Mouse (Mus musculus) neural tube, embryonic 11.5 days (tissue): ENCODE measurements at regions not wholly inside any gene's neighbourhood (a gene's known extent, or its start where the extent isn't known, plus 50 kb on each side); places are given as distances from the start of the nearest gene placed in this dataset.

Experiments used
- ATAC-seq: fragments of 200-750 bp; cut with Nextera tagmentation; 2 replicates; pipeline ENCODE4 v1.8.0; 2017; ENCODE audit warnings: moderate number of reproducible peaks, mild to moderate bottlenecking, moderate TSS enrichment, moderate library complexity; ENCODE audit not compliant: insufficient read depth, low FRiP score, low TSS enrichment
- DNase-seq: peaks from one replicate; pipeline ENCODE4 v3.0.0-alpha.2; 2015; ENCODE audit warnings: low spot score
- H3K27ac ChIP-seq: fragments of 300-500 bp; sonication (generic); 2 replicates; pipeline ENCODE4 v1.5.1; 2014; ENCODE audit warnings: low read depth, mild to moderate bottlenecking, low read length
- H3K27me3 ChIP-seq: fragments of 300-500 bp; sonication (generic); 2 replicates; pipeline ENCODE4 v1.6.1; 2014; ENCODE audit warnings: mild to moderate bottlenecking, low read length, mixed read lengths; ENCODE audit not compliant: control insufficient read depth, insufficient read depth
- H3K36me3 ChIP-seq: fragments of 300-500 bp; sonication (generic); 2 replicates; pipeline ENCODE4 v1.6.1; 2014; ENCODE audit warnings: mild to moderate bottlenecking, low read length, moderate library complexity, mixed read lengths; ENCODE audit not compliant: control insufficient read depth, insufficient read depth
- H3K4me1 ChIP-seq: fragments of 300-500 bp; sonication (generic); 2 replicates; pipeline ENCODE4 v1.6.1; 2014; ENCODE audit warnings: low read length, mixed read lengths; ENCODE audit not compliant: control insufficient read depth, insufficient read depth
- H3K4me2 ChIP-seq: fragments of 300-500 bp; sonication (generic); 2 replicates; pipeline ENCODE4 v1.6.1; 2014; ENCODE audit warnings: low read depth, mild to moderate bottlenecking, moderate library complexity
- H3K4me3 ChIP-seq: fragments of 300-500 bp; sonication (generic); 2 replicates; pipeline ENCODE4 v1.5.1; 2014; ENCODE audit warnings: low read depth, low read length
- H3K9ac ChIP-seq: fragments of 300-500 bp; sonication (generic); 2 replicates; pipeline ENCODE4 v1.6.1; 2014; ENCODE audit warnings: mild to moderate bottlenecking, low read length
- H3K9me3 ChIP-seq: fragments of 300-500 bp; sonication (generic); 2 replicates; pipeline ENCODE4 v1.6.1; 2016; ENCODE audit warnings: low read length; ENCODE audit not compliant: control insufficient read depth
- WGBS: fragments of 180-500 bp; shearing (Covaris S2); extraction: QIAGEN DNeasy Blood & Tissue Kit; methylation state at CpG from one replicate; pipeline ENCODE4 v1.1.7; 2014; 5-methylcytosine and 5-hydroxymethylcytosine counted together

DNA sequence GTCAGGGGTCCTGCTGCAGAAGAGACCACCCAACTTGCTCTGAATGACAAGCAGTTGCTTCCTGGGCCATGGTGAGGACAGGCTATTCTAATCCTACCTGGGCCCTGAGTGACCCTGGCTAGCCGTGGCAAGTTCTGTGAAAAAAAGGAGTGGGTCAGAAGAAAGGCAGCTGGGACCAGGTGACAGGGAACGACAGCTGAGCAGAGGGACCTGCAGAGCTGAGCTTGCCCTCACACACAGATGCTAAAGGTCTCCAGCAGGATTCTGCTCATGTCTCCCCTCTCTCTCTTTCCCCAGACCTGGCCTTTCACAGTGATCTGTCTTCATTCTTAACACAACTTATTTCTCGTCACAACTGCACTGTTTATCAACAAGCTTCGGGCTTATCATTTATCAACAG lies 206.4 kb downstream of the Gm12728 start:
- H3K9me3 ChIP-seq, result no peaks in the 10 kb centered on the region
- no peak overlapping the region for H3K4me3 ChIP-seq
- H3K27ac ChIP-seq, result no peak overlapping the region
- H3K36me3 ChIP-seq, result no peaks in the 10 kb centered on the region
- H3K9ac ChIP-seq, result no peak overlapping the region
- H3K27me3 ChIP-seq, result no peaks in the 10 kb centered on the region
- no peak for DNase-seq
- no peaks in the 10 kb centered on the region for H3K4me1 ChIP-seq
- H3K4me2 ChIP-seq, result no peak overlapping the region
- no peak for ATAC-seq
- WGBS, result 79% methylated on average over 4 of the region's 4 CpGs

DNA sequence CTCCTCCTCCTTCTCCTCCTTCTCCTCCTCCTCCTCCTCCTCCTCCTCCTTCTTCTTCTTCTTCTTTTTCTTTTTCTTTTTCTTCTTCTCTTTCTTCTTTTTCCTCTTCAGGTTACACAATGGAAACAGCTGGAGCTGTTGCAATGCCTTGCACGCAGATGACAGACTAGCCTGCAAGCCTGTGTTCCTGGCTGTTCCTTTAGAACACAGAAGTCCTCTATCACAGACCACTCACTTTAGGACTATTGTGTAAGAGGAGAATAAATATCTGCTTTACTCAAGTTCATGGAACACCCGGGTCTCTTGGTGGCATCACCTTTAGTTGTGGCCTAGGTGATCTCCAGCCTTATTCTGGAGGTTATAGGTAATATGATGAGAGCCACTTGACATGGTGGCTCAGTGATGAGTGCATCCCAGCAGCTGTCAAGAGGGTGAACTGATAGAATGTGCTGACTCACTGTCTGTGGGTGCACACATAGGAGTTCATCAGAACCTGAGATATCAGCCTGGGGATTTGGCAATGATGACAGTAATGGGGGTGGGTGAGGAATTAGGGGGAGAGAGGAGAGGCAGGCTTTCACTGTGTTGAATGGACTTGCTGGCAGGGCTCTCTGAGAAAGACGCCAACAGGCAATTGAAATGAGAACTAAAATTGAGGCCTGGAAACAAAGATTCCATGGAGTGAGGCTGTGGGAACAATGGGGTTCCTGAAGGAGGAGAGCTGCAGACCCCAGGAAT lies 207.4 kb downstream of the Gm12728 start:
- H3K4me1 ChIP-seq, result no peaks in the 10 kb centered on the region
- H3K4me3 ChIP-seq, result no peak overlapping the region
- DNase-seq, result no peak
- H3K36me3 ChIP-seq, result no peaks in the 10 kb centered on the region
- no peak overlapping the region for H3K4me2 ChIP-seq
- H3K9me3 ChIP-seq, result no peaks in the 10 kb centered on the region
- no peak for ATAC-seq
- no peaks in the 10 kb centered on the region for H3K27me3 ChIP-seq
- no peak overlapping the region for H3K27ac ChIP-seq
- no peak overlapping the region for H3K9ac ChIP-seq
- WGBS, result 74% methylated on average over 3 of the region's 3 CpGs

DNA sequence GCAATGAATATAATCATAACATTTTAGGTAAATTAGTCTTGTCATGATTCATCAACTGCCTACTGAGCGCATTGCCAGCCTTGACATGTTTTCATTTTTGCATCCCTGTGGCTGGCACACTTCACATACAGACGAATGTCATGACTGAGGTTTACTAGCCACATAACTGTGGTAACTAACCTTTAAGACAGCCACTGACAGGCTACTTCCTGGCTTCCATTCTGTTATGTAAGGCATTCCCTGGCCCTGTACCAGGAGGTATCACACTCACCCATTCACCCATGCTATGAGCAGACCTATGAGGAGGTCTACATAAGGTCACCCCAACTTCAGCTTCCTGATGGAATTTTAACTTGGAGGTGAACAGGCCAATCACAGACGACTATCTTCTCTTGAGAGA lies 212.8 kb downstream of the Gm12728 start:
- Histone ChIP-seq H3K27me3 (no peaks in the 10 kb centered on the region), H3K27ac (no peak overlapping the region), H3K9me3 (no peaks in the 10 kb centered on the region), H3K36me3 (no peaks in the 10 kb centered on the region), H3K9ac (no peak overlapping the region), H3K4me1 (no peaks in the 10 kb centered on the region), H3K4me3 (no peak overlapping the region), H3K4me2 (no peak overlapping the region)
- DNase-seq, result no peak
- ATAC-seq, result no peak
- 87% methylated on average over 3 of the region's 3 CpGs for WGBS

DNA sequence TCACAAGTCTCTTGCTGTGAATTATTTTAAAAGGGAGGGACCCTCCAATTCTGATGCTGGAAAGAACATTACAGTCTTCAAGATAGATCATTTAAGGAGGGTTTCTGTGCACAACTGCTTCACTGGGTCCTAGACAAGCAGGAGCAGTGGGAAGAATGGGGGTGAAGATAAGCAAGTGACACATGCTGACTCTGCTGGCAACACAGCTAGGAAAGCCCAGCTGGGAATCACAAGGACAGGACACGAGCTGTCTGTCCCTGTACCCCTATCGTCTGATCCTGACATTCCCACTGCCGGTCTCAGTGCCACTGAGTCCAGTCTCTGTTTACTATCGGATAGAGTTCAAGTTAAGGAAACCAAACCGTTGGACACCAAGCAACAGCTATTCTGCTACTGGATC lies 216.3 kb downstream of the Gm12728 start:
- Histone ChIP-seq H3K36me3 (no peaks in the 10 kb centered on the region), H3K4me2 (no peak overlapping the region), H3K4me1 (no peaks in the 10 kb centered on the region), H3K9ac (no peak overlapping the region), H3K9me3 (no peaks in the 10 kb centered on the region), H3K27ac (no peak overlapping the region), H3K27me3 (no peaks in the 10 kb centered on the region), H3K4me3 (no peak overlapping the region)
- no peak for ATAC-seq
- 87% methylated on average over 5 of the region's 5 CpGs for WGBS
- no peak for DNase-seq

DNA sequence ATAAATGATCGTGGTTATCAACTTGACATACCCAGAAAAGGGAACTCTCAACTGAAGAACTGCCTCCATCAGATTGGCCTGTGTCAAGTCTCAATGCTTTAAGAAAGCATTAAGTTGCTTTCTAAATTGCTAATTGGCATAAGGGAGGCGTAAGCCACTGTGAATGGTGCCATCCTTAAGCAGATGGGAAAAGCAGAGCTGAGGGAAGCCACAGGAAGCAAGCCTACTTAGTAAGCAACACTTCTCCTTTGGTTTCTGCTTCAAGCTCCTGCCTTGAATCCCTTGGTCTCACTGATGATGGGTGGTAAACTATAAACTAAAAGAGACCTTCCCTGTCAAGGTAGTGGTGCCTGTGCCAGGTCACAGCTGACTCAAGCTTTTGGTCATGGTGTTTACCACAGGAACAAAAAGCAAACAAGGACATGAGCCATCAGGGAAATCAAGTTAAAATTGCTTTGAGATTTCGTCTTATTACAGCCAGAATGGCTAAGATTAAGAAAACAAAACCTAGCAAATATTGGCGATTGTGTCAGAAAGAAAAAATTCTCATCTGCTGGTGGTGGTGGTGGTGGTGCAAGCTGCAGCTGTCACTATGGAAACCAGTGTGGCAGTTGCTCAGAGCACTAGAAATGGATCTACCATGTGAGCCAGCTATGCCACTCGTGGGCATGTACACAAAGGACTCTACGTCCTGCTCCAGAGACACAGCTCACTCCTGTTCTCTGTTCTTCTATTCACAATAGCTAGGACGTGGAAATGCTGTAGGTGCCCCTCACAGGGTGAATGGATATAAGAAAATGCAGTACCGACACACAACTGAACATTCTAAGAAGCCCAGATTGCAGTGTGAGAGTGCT lies 217.9 kb downstream of the Gm12728 start:
- Histone ChIP-seq H3K4me3 (no peak overlapping the region), H3K9ac (no peak overlapping the region), H3K4me1 (no peaks in the 10 kb centered on the region), H3K27me3 (no peaks in the 10 kb centered on the region), H3K27ac (no peak overlapping the region), H3K9me3 (no peaks in the 10 kb centered on the region), H3K36me3 (no peaks in the 10 kb centered on the region), H3K4me2 (no peak overlapping the region)
- 79% methylated on average over 8 of the region's 8 CpGs for whole genome bisulfite sequencing
- no peak for DNase-seq
- no peak for ATAC-seq

DNA sequence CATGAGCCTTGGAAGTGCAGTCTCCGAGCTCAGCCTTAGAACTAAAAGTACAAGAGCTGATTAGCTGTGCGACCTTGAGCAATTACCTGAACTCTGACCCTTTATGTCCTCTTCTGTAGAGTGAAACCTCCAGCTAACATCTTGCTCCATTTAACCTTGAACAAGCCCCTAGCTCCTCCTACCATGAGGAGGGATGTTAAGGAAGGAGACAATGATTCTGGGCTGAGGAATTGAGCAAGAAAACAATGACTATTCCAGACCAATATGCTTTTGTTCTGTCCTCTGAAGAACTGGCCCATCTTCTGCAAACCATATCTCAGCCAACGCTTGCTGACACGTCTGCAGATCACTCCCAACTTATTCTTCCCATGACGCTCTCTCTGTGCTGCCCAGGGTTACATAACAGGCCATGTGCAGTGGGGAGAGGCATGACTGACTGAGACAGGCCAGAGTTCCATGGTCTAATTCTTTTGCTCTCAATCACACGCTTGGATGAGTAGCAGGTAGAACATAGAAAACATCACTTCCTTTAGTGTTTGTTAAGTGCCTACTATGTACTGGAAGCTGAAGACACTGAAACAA lies 227.5 kb downstream of the Gm12728 start:
- Histone ChIP-seq H3K9ac (no peak overlapping the region), H3K27me3 (no peaks in the 10 kb centered on the region), H3K4me3 (no peak overlapping the region), H3K27ac (no peak overlapping the region), H3K9me3 (no peaks in the 10 kb centered on the region), H3K4me1 (no peaks in the 10 kb centered on the region), H3K36me3 (no peaks in the 10 kb centered on the region), H3K4me2 (no peak overlapping the region)
- ATAC-seq, result no peak
- no peak for DNase-seq
- WGBS, result 89% methylated on average over 6 of the region's 6 CpGs

DNA sequence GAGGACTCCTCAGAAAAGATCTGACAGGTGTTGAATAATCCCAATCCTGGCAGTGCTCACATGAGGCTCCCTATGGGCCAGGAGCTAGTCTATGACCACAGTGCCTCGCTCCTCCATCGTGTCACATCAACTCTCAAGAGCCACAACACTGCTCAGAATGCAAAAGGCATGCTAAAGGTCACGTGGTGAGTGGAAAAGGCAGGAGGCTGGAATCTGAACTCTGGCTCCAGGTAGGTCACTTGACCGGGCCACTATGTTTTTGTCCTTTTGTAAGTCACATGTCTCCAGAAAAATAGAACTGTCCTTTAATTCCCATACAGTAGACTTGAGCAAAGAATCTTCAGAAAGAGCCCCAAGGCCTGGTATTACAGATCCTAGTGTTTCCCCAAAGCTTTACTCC lies 229.3 kb downstream of the Gm12728 start:
- H3K9me3 ChIP-seq, result no peaks in the 10 kb centered on the region
- H3K9ac ChIP-seq, result no peak overlapping the region
- H3K27ac ChIP-seq, result no peak overlapping the region
- H3K4me3 ChIP-seq, result no peak overlapping the region
- no peaks in the 10 kb centered on the region for H3K4me1 ChIP-seq
- ATAC-seq, result no peak
- WGBS, result 86% methylated on average over 4 of the region's 4 CpGs
- no peak for DNase-seq
- H3K36me3 ChIP-seq, result no peaks in the 10 kb centered on the region
- H3K27me3 ChIP-seq, result no peaks in the 10 kb centered on the region
- H3K4me2 ChIP-seq, result no peak overlapping the region

DNA sequence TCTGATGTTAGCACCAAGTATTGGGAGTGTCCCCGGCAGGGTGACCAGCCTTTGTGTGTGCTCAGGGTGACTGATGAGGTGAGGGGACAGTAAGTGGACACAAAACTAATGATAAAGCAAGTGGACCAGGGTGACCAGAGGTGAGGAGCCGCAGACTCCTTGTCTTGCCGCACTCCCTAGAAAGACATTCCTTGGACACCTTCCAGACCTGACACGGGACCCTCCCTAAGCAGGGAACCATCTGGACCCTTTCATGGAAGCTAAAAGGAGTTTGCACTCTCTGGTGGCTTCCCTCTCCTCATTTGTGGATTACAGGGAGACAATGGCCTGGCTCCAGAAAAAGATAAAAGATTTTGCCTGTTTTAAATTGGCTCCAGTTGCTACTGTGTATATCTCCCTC lies 230.7 kb downstream of the Gm12728 start:
- WGBS, result 69% methylated on average over 4 of the region's 4 CpGs
- ATAC-seq (no peak), DNase-seq (no peak)
- Histone ChIP-seq H3K4me3 (no peak overlapping the region), H3K9ac (no peak overlapping the region), H3K36me3 (no peaks in the 10 kb centered on the region), H3K4me1 (no peaks in the 10 kb centered on the region), H3K27me3 (no peaks in the 10 kb centered on the region), H3K4me2 (no peak overlapping the region), H3K27ac (no peak overlapping the region), H3K9me3 (no peaks in the 10 kb centered on the region)
